Mouse (Mus musculus): ENCODE data around the gene Epm2a.

GRCm38 (mm10) chr10:11452537-11452936 lies 109.3 kb downstream of the Epm2a start:
- TF ChIP-seq CHD1 (IDR thresholded peaks at IDR 0.05; ENCODE audit: low read depth, low read length) (no peak), SMC3 (IDR thresholded peaks at IDR 0.05; ENCODE audit: low read depth, low read length) (no peak), CTCF (IDR thresholded peaks at IDR 0.05 in 2 of 3, conservative IDR thresholded peaks at IDR 0.05 in 1 of 3; ENCODE audit: control insufficient read depth in 1 of 3, insufficient read depth in 1 of 3, low read depth in 2 of 3, low read length in 3 of 3, poor library complexity in 1 of 3, severe bottlenecking in 1 of 3) (no peak), POLR2A (IDR thresholded peaks at IDR 0.05; ENCODE audit: control insufficient read depth in 1 of 2, insufficient read depth in 1 of 2, low read depth in 1 of 2, low read length in 2 of 2, poor library complexity in 1 of 2) (no peak), ETS1 (IDR thresholded peaks at IDR 0.05; ENCODE audit: low read depth, low read length) (no peak), ZNF384 (IDR thresholded peaks at IDR 0.05; ENCODE audit: low read depth, low read length) (no peak), ZC3H11A (IDR thresholded peaks at IDR 0.05; ENCODE audit: low read depth, low read length) (no peak), KAT2A (conservative IDR thresholded peaks at IDR 0.05; ENCODE audit: low read depth, low read length) (no peak), EP300 (IDR thresholded peaks at IDR 0.05; ENCODE audit: low read depth in 1 of 2, low read length in 2 of 2) (no peak), JUND (IDR thresholded peaks at IDR 0.05; ENCODE audit: low read depth, low read length) (no peak), MAZ (IDR thresholded peaks at IDR 0.05; ENCODE audit: low read depth, low read length) (no peak)
